In genomic region chr17:34982328-34982727, GRCm38 (mm10) we compare ENCODE assay signal across 8 mouse cellular contexts. TPM values are rescaled to one million over a fixed set of nuclear protein-coding genes. Genes with fewer than 3 reads are reported as not detected.
DNase-seq lines count a peak whose midpoint lies in the region; ATAC-seq and TF ChIP-seq lines count a peak whose summit lies in the region.

No protein-coding gene starts in this region.

- H3K4me2 ChIP-seq in kidney, embryonic 16.5 days (replicated peaks; ENCODE audit: low read depth, low read length): peak overlapping the region; percentile 82
- H3K4me2 ChIP-seq in intestine, embryonic 14.5 days (ENCODE audit: low read length): peak overlapping the region; percentile 90
- peak overlapping the region; percentile 92 for H3K4me2 ChIP-seq in midbrain, embryonic 16.5 days (ENCODE audit: low read length)

- no peak for TF ChIP-seq CTCF in cortical plate, adult 2 months (IDR thresholded peaks at IDR 0.05; ENCODE audit: extremely low read depth, insufficient read depth, low read length)

- H3K27ac ChIP-seq in kidney, embryonic 16.5 days (ENCODE audit: low read length): peak overlapping the region; percentile 99
- H3K27ac ChIP-seq in cortical plate, adult 2 months (ENCODE audit: insufficient read depth, low read length): no peak overlapping the region
- peak overlapping the region; percentile 99 for H3K27ac ChIP-seq in intestine, embryonic 14.5 days (ENCODE audit: low read depth)
- H3K27ac ChIP-seq in midbrain, embryonic 16.5 days (ENCODE audit: low read length): peak overlapping the region; percentile 96

- H3K9me3 ChIP-seq in kidney, embryonic 16.5 days (ENCODE audit: low read length): no peaks in the 10 kb centered on the region
- no peaks in the 10 kb centered on the region for H3K9me3 ChIP-seq in intestine, embryonic 14.5 days (ENCODE audit: control insufficient read depth, low read length)
- no peaks in the 10 kb centered on the region for H3K9me3 ChIP-seq in midbrain, embryonic 16.5 days (replicated peaks; ENCODE audit: control insufficient read depth, low read length, poor library complexity, severe bottlenecking)

- peaks cover 17% of the 10 kb centered on the region for H3K36me3 ChIP-seq in kidney, embryonic 16.5 days (ENCODE audit: insufficient read depth, low read length)
- peaks cover 22% of the 10 kb centered on the region for H3K36me3 ChIP-seq in intestine, embryonic 14.5 days (ENCODE audit: control insufficient read depth, insufficient read depth, low read length)
- H3K36me3 ChIP-seq in midbrain, embryonic 16.5 days (ENCODE audit: control insufficient read depth, insufficient read depth, low read length): peaks cover 7% of the 10 kb centered on the region

- peak overlapping the region; percentile 92 for H3K4me3 ChIP-seq in kidney, embryonic 16.5 days (ENCODE audit: low read length)
- peak overlapping the region; percentile 62 for H3K4me3 ChIP-seq in cortical plate, adult 2 months (ENCODE audit: insufficient read depth, low read length)
- peak overlapping the region; percentile 91 for H3K4me3 ChIP-seq in intestine, embryonic 14.5 days (ENCODE audit: low read depth, low read length)
- peak overlapping the region; percentile 70 for H3K4me3 ChIP-seq in midbrain, embryonic 16.5 days (ENCODE audit: low read depth, low read length)

- no peaks in the 10 kb centered on the region for H3K27me3 ChIP-seq in kidney, embryonic 16.5 days (ENCODE audit: insufficient read depth, low read length)
- H3K27me3 ChIP-seq in intestine, embryonic 14.5 days (replicated peaks; ENCODE audit: control insufficient read depth, insufficient read depth, low read length): no peaks in the 10 kb centered on the region
- no peaks in the 10 kb centered on the region for H3K27me3 ChIP-seq in midbrain, embryonic 16.5 days (ENCODE audit: control insufficient read depth, insufficient read depth, low read depth, low read length)

- TF ChIP-seq POLR2A in cortical plate, adult 2 months (IDR thresholded peaks at IDR 0.05; ENCODE audit: extremely low read depth, insufficient read depth, low read length): no peak

- peaks cover 27% of the 10 kb centered on the region for H3K4me1 ChIP-seq in kidney, embryonic 16.5 days (ENCODE audit: insufficient read depth, low read length)
- H3K4me1 ChIP-seq in cortical plate, adult 2 months (ENCODE audit: control insufficient read depth, insufficient read depth, low read length): no peaks in the 10 kb centered on the region
- peaks cover 24% of the 10 kb centered on the region for H3K4me1 ChIP-seq in intestine, embryonic 14.5 days (replicated peaks; ENCODE audit: control insufficient read depth, insufficient read depth, low read length)
- peaks cover 20% of the 10 kb centered on the region for H3K4me1 ChIP-seq in midbrain, embryonic 16.5 days (ENCODE audit: control insufficient read depth, insufficient read depth, low read length)

- peak overlapping the region; percentile 96 for H3K9ac ChIP-seq in kidney, embryonic 16.5 days (replicated peaks; ENCODE audit: low read length)
- H3K9ac ChIP-seq in intestine, embryonic 14.5 days (ENCODE audit: low read length): peak overlapping the region; percentile 91
- peak overlapping the region; percentile 91 for H3K9ac ChIP-seq in midbrain, embryonic 16.5 days (ENCODE audit: low read depth, low read length)

- no peak; the same call in 1 of the 2 replicates for ATAC-seq in kidney, embryonic 16.5 days (ENCODE audit: low FRiP score, low TSS enrichment)
- no peak; the same call in 1 of the 2 replicates for ATAC-seq in intestine, embryonic 14.5 days (replicated peaks; ENCODE audit: low FRiP score, low TSS enrichment, low read depth)
- peak; percentile 23; the same call in 1 of the 2 replicates for ATAC-seq in midbrain, embryonic 16.5 days
- ATAC-seq in frontal cortex, adult (ENCODE audit: low TSS enrichment): no peak

- no peak for DNase-seq in kidney, postnatal 4 days
- no peak for DNase-seq in intestine, embryonic 14.5 days (ENCODE audit: low spot score)
- no peak for DNase-seq in adrenal gland, postnatal 36 days
- DNase-seq in thymus, postnatal 10 days (ENCODE audit: low spot score in 2 of 2): no peak

- 0% methylated on average over 15 of the region's 15 CpGs for WGBS in kidney, embryonic 16.5 days
- WGBS in intestine, embryonic 14.5 days: under 1% methylated on average over 15 of the region's 15 CpGs
- 0% methylated on average over 15 of the region's 15 CpGs for WGBS in midbrain, embryonic 16.5 days

RNA-seq across cellular contexts. Expression of gene Lsm2, which starts 0.7 kb away (rescaled TPM):
- polyA plus RNA-seq in kidney, embryonic 16.5 days (2015; fragmentation: Nextera tagmentation; extraction: Ambion mirVana): 206 and 230 TPM in 2 replicates
- 36.9 and 37.2 TPM in 2 replicates for polyA plus RNA-seq in cortical plate, adult 2 months (2012; rRNA removed)
- polyA plus RNA-seq in intestine, embryonic 14.5 days (2014; fragmentation: Nextera tagmentation; extraction: Ambion mirVana): 216 and 228 TPM in 2 replicates
- polyA plus RNA-seq in midbrain, embryonic 16.5 days (2015; fragmentation: Nextera tagmentation; extraction: Ambion mirVana): 97.2 and 107 TPM in 2 replicates
- 10 to 100 TPM; 35.2 to 35.5 TPM for total RNA-seq in adrenal gland, postnatal 36 days (2021)

RNA-seq across cellular contexts. Expression of gene Hspa1l, which starts 9.8 kb away (rescaled TPM):
- polyA plus RNA-seq in kidney, embryonic 16.5 days (2015; fragmentation: Nextera tagmentation; extraction: Ambion mirVana): 1.0 and 1.3 TPM in 2 replicates
- polyA plus RNA-seq in cortical plate, adult 2 months (2012; rRNA removed): 0.50 and 0.59 TPM in 2 replicates
- 0.53 and 1.2 TPM in 2 replicates for polyA plus RNA-seq in intestine, embryonic 14.5 days (2014; fragmentation: Nextera tagmentation; extraction: Ambion mirVana)
- 2.0 and 2.4 TPM in 2 replicates for polyA plus RNA-seq in midbrain, embryonic 16.5 days (2015; fragmentation: Nextera tagmentation; extraction: Ambion mirVana)
- total RNA-seq in adrenal gland, postnatal 36 days (2021): under 1 TPM; 0.20 to 0.36 TPM

RNA-seq across cellular contexts. Expression of gene Hspa1a, which starts 10.4 kb away (rescaled TPM):
- 11.2 and 13.4 TPM in 2 replicates for polyA plus RNA-seq in kidney, embryonic 16.5 days (2015; fragmentation: Nextera tagmentation; extraction: Ambion mirVana)
- polyA plus RNA-seq in cortical plate, adult 2 months (2012; rRNA removed): 12.0 and 14.0 TPM in 2 replicates
- 3.5 and 4.5 TPM in 2 replicates for polyA plus RNA-seq in intestine, embryonic 14.5 days (2014; fragmentation: Nextera tagmentation; extraction: Ambion mirVana)
- polyA plus RNA-seq in midbrain, embryonic 16.5 days (2015; fragmentation: Nextera tagmentation; extraction: Ambion mirVana): 13.4 and 19.3 TPM in 2 replicates
- total RNA-seq in adrenal gland, postnatal 36 days (2021): 10 to 100 TPM; 36.0 to 86.1 TPM

RNA-seq across cellular contexts. Expression of gene Gm20481, which starts 12.6 kb away (rescaled TPM):
- not detected in 2 replicates for polyA plus RNA-seq in kidney, embryonic 16.5 days (2015; fragmentation: Nextera tagmentation; extraction: Ambion mirVana)
- polyA plus RNA-seq in cortical plate, adult 2 months (2012; rRNA removed): not detected in 2 replicates
- polyA plus RNA-seq in intestine, embryonic 14.5 days (2014; fragmentation: Nextera tagmentation; extraction: Ambion mirVana): not detected in 2 replicates
- not detected in 2 replicates for polyA plus RNA-seq in midbrain, embryonic 16.5 days (2015; fragmentation: Nextera tagmentation; extraction: Ambion mirVana)
- total RNA-seq in adrenal gland, postnatal 36 days (2021): not detected

RNA-seq across cellular contexts. Expression of gene Vars, which starts 18.5 kb away (rescaled TPM):
- 132 and 137 TPM in 2 replicates for polyA plus RNA-seq in kidney, embryonic 16.5 days (2015; fragmentation: Nextera tagmentation; extraction: Ambion mirVana)
- polyA plus RNA-seq in cortical plate, adult 2 months (2012; rRNA removed): 43.7 and 46.6 TPM in 2 replicates
- 119 and 133 TPM in 2 replicates for polyA plus RNA-seq in intestine, embryonic 14.5 days (2014; fragmentation: Nextera tagmentation; extraction: Ambion mirVana)
- polyA plus RNA-seq in midbrain, embryonic 16.5 days (2015; fragmentation: Nextera tagmentation; extraction: Ambion mirVana): 54.8 and 56.5 TPM in 2 replicates
- 10 to 100 TPM; 61.5 to 62.9 TPM for total RNA-seq in adrenal gland, postnatal 36 days (2021)
